Mouse (Mus musculus) thymus, adult 2 months (tissue): ENCODE data around the gene Gm20388. TPM values are rescaled to one million over a fixed set of nuclear protein-coding genes. Genes with fewer than 3 reads are reported as not detected.

Experiments used
- DNase-seq: peaks from one replicate; pipeline ENCODE4 v3.0.0; 2021
- H3K27ac ChIP-seq: fragments of 200-500 bp; 2 replicates; pipeline ENCODE4 v1.5.1; 2012; ENCODE audit warnings: low read length, control low read depth; ENCODE audit not compliant: control insufficient read depth, insufficient read depth
- H3K27me3 ChIP-seq: fragments of 200-500 bp; 2 replicates; pipeline ENCODE4 v1.6.1; 2012; ENCODE audit warnings: mild to moderate bottlenecking, low read length, moderate library complexity, mixed read lengths; ENCODE audit not compliant: control insufficient read depth, insufficient read depth
- H3K36me3 ChIP-seq: fragments of 200-500 bp; 2 replicates; pipeline ENCODE4 v1.6.1; 2012; ENCODE audit warnings: mild to moderate bottlenecking, low read length, moderate library complexity; ENCODE audit not compliant: control insufficient read depth, insufficient read depth
- H3K4me1 ChIP-seq: fragments of 200-500 bp; replicated peaks from 2 replicates; pipeline ENCODE4 v1.6.1; 2012; ENCODE audit warnings: low read length; ENCODE audit not compliant: control insufficient read depth, insufficient read depth
- H3K4me3 ChIP-seq: fragments of 200-500 bp; 2 replicates; pipeline ENCODE4 v1.5.1; 2012; ENCODE audit warnings: mild to moderate bottlenecking, low read length, control low read depth, moderate library complexity; ENCODE audit not compliant: control insufficient read depth, insufficient read depth
- CTCF ChIP-seq: fragments of 200-500 bp; IDR thresholded peaks from 2 replicates; pipeline ENCODE4 v1.5.1; 2012; ENCODE audit warnings: mild to moderate bottlenecking, control low read depth, low read length, moderate library complexity, borderline replicate concordance; ENCODE audit not compliant: control insufficient read depth, poor library complexity, insufficient read depth; ENCODE audit errors: extremely low read depth
- POLR2A ChIP-seq: fragments of 200-500 bp; IDR thresholded peaks from 2 replicates; pipeline ENCODE4 v1.6.1; 2012; ENCODE audit warnings: mild to moderate bottlenecking, low read length, control low read depth, moderate library complexity; ENCODE audit not compliant: control insufficient read depth, poor library complexity, insufficient read depth; ENCODE audit errors: extremely low read depth
- WGBS: fragments of 180-500 bp; shearing (Covaris S2); methylation state at CpG from one replicate; pipeline ENCODE4 v1.1.7; 2018; 5-methylcytosine and 5-hydroxymethylcytosine counted together
- polyA plus RNA-seq: library from polyadenylated mRNA; depleted of rRNA; stranded (reverse); fragments of >200 nt; gene quantifications from 2 replicates; pipeline ENCODE4 v1.2.3, GENCODE M21; 2012

The Gm20388 gene
- polyA plus RNA-seq, 1 experiment: 103 TPM

- no peaks in the 10 kb centered on the region for H3K36me3 ChIP-seq
Measured at GRCm38 (mm10) chr8:121513429-121513828, 1602.8 kb downstream of the Gm20388 start.

DNA sequence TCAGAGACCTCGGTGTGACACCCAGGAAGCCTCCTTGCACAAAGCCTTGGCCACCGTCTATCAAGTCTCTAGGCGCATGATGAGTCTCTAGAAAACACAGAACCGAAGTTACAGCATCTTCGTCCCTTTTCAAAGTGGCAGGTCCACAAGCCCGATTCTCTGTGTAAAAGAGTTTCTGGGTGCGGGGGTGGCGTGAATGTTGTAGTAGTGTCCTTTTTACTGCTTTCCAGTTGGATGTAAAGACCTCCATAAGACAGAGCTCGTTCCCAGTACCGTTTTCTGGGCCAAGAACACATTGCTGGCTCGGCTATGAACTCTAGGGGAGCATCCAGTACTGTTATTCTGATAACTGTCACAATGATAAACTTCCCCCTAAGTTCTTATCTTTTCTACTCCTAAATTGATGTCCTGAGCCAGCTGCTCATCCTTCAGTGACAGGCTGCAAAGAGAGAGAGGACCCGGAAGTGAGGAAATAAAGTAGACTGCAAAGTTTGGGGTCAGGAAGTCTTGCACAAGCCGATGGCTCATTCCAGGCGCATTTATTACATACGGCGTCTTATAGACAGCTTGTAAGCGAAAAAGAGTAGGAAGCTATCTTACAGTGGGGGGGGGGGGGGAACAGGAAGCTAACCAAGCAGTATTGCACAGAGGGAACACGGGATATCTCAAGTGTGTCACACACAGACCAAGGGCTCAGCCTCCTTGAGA is 1614.6 kb downstream of the Gm20388 start:
- Histone ChIP-seq H3K27me3 (no peaks in the 10 kb centered on the region), H3K4me3 (no peak overlapping the region), H3K27ac (no peak overlapping the region), H3K4me1 (no peaks in the 10 kb centered on the region), H3K36me3 (no peaks in the 10 kb centered on the region)
- 68% methylated on average over 18 of the region's 18 CpGs for WGBS
- TF ChIP-seq CTCF (no peak), POLR2A (no peak)
- no peak for DNase-seq

More at GRCm38 (mm10) chr8:121513429-121513828, 1602.8 kb downstream of the Gm20388 start:
- no peaks in the 10 kb centered on the region for H3K27me3 ChIP-seq
- no peaks in the 10 kb centered on the region for H3K4me1 ChIP-seq
- no peak overlapping the region for H3K27ac ChIP-seq
- no peak overlapping the region for H3K4me3 ChIP-seq
- peak; percentile 55 for DNase-seq
- WGBS: 10% methylated on average over 12 of the region's 12 CpGs
- TF ChIP-seq POLR2A (no peak), CTCF (peak; percentile 51; the same call in 1 of the 2 replicates)

- no peak for DNase-seq
- no peaks in the 10 kb centered on the region for H3K36me3 ChIP-seq
- WGBS: 65% methylated on average over 6 of the region's 6 CpGs
- H3K27ac ChIP-seq: no peak overlapping the region
- TF ChIP-seq POLR2A (no peak), CTCF (no peak)
- no peaks in the 10 kb centered on the region for H3K27me3 ChIP-seq
- no peak overlapping the region for H3K4me3 ChIP-seq
- no peaks in the 10 kb centered on the region for H3K4me1 ChIP-seq
Measured at GRCm38 (mm10) chr8:121526811-121527550, 1616.3 kb downstream of the Gm20388 start.

DNA sequence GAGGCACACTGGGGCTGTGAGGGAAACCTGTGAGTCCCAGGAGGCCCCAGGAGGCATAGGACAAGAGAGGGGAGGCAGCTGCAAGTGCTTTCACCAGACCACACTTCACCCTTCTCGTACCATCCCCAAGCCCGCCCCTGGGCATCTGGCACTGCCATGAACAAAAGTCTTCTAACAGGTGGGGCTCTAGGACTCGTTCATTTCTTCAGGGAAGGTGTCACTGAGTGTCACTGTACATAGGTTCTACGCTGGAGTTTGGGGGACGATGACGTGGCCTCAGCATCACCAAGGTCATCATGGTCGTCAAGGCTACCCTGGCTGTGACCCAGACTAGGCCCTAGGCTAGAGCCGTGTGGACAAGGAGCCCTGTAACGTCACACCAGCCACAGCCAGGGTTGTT is 1617.1 kb downstream of the Gm20388 start:
- 89% methylated on average over 9 of the region's 9 CpGs for WGBS
- Histone ChIP-seq H3K4me1 (no peaks in the 10 kb centered on the region), H3K27me3 (no peaks in the 10 kb centered on the region), H3K27ac (no peak overlapping the region), H3K4me3 (no peak overlapping the region), H3K36me3 (no peaks in the 10 kb centered on the region)
- no peak for DNase-seq
- no peak for TF ChIP-seq CTCF
- no peak for TF ChIP-seq POLR2A

- Histone ChIP-seq H3K36me3 (no peaks in the 10 kb centered on the region), H3K4me1 (no peaks in the 10 kb centered on the region), H3K4me3 (no peak overlapping the region), H3K27me3 (no peaks in the 10 kb centered on the region), H3K27ac (no peak overlapping the region)
- no peak for DNase-seq
- TF ChIP-seq POLR2A: no peak
- TF ChIP-seq CTCF: no peak
- WGBS: 94% methylated on average over 15 of the region's 15 CpGs
Measured at GRCm38 (mm10) chr8:121528790-121529189, 1618.1 kb downstream of the Gm20388 start.

GRCm38 (mm10) chr8:121530639-121531038 is 1620.0 kb downstream of the Gm20388 start:
- Histone ChIP-seq H3K36me3 (no peaks in the 10 kb centered on the region), H3K27ac (no peak overlapping the region), H3K4me3 (no peak overlapping the region), H3K27me3 (no peaks in the 10 kb centered on the region), H3K4me1 (no peaks in the 10 kb centered on the region)
- no peak for DNase-seq
- 80% methylated on average over 10 of the region's 10 CpGs for WGBS
- TF ChIP-seq CTCF: no peak
- TF ChIP-seq POLR2A: no peak
